Mouse (Mus musculus) gastrocnemius, postnatal 4 days (tissue): ENCODE measurements around the gene Rhof. TPM values are rescaled to one million over a fixed set of nuclear protein-coding genes. Genes with fewer than 3 reads are reported as not detected.

ENCODE experiments used
- DNase-seq, 2 experiments: peaks; one replicate each; pipeline ENCODE4 v3.0.0; 2021 to 2022; ENCODE audit warnings: low spot score in 2 of 2, mixed read lengths in 2 of 2
- total RNA-seq, 2 experiments: library from RNA; stranded (reverse); gene quantifications; 2 replicates each; pipeline ENCODE4 v1.2.3; 2021

The Rhof gene
- total RNA-seq, 2 experiments from 2014 or later, result 0.91 to 0.93 TPM

- DNase-seq, result peak; percentile 89 to 93
Observed at GRCm38 (mm10) chr5:123149451-123150400, 17.2 kb upstream of the Rhof start.

- no peak for DNase-seq
Observed at GRCm38 (mm10) chr5:123148073-123148722, 15.7 kb upstream of the Rhof start.

GRCm38 (mm10) chr5:123147569-123147968, 15.1 kb upstream of the Rhof start:
- no peak for DNase-seq

- no peak for DNase-seq
Observed at GRCm38 (mm10) chr5:123146357-123146756, 13.9 kb upstream of the Rhof start.

GRCm38 (mm10) chr5:123144746-123145590, 12.5 kb upstream of the Rhof start:
- peak in 1 of 2 experiments; percentile 12 for DNase-seq

- peak in 1 of 2 experiments; percentile 10 for DNase-seq
Observed at GRCm38 (mm10) chr5:123143971-123144745, 11.7 kb upstream of the Rhof start.

GRCm38 (mm10) chr5:123143251-123143970, 10.9 kb upstream of the Rhof start:
- peak in 1 of 2 experiments; percentile 44 for DNase-seq

GRCm38 (mm10) chr5:123142161-123143157, 10.0 kb upstream of the Rhof start, which contains the start of gene Setd1b:
Setd1b (plus strand) TSS chr5:123142193.
- peak in 1 of 2 experiments; percentile 58 for DNase-seq

- DNase-seq, result peak in 1 of 2 experiments; percentile 62
Observed at GRCm38 (mm10) chr5:123141555-123142160, 9.2 kb upstream of the Rhof start.

GRCm38 (mm10) chr5:123140694-123141554, 8.4 kb upstream of the Rhof start:
- peak; percentile 75 to 89 for DNase-seq

GRCm38 (mm10) chr5:123139722-123140627, 7.5 kb upstream of the Rhof start:
- DNase-seq, result peak in 1 of 2 experiments; percentile 27

GRCm38 (mm10) chr5:123138953-123139721, 6.6 kb upstream of the Rhof start:
- peak; percentile 81 to 86 for DNase-seq

- peak; percentile 59 to 80 for DNase-seq
Observed at GRCm38 (mm10) chr5:123138230-123138911, 5.9 kb upstream of the Rhof start.

- no peak for DNase-seq
Observed at GRCm38 (mm10) chr5:123137910-123138229, 5.4 kb upstream of the Rhof start.
